Mouse (Mus musculus): ENCODE results near the gene Fbxl15.

Gene Fbxl15

GRCm38 (mm10) chr19:46328081-46329030 is at the start of gene Fbxl15:
TSS of gene Fbxl15 (plus strand) at chr19:46328184.
- peak; percentile 83 to 91 for DNase-seq (ENCODE audit: low read depth in 1 of 2, low spot score in 2 of 2)

- DNase-seq (ENCODE audit: low read depth in 1 of 2, low spot score in 2 of 2): no peak
These were observed 45.7 kb upstream of the Fbxl15 start for GRCm38 (mm10) chr19:46282081-46282849.

GRCm38 (mm10) chr19:46284686-46285085 is 43.3 kb upstream of the Fbxl15 start:
- DNase-seq (ENCODE audit: low read depth in 1 of 2, low spot score in 2 of 2): no peak

- no peak for DNase-seq (ENCODE audit: low read depth in 1 of 2, low spot score in 2 of 2)
These were observed 42.4 kb upstream of the Fbxl15 start for GRCm38 (mm10) chr19:46285631-46286030.

- DNase-seq (ENCODE audit: low read depth in 1 of 2, low spot score in 2 of 2): no peak
These were observed 41.9 kb upstream of the Fbxl15 start for GRCm38 (mm10) chr19:46286047-46286446.

GRCm38 (mm10) chr19:46286926-46287325 is 41.1 kb upstream of the Fbxl15 start:
- DNase-seq (ENCODE audit: low read depth in 1 of 2, low spot score in 2 of 2): no peak

- DNase-seq (ENCODE audit: low read depth in 1 of 2, low spot score in 2 of 2): no peak
These were observed 40.4 kb upstream of the Fbxl15 start for GRCm38 (mm10) chr19:46287566-46287965.

- DNase-seq (ENCODE audit: low read depth in 1 of 2, low spot score in 2 of 2): no peak
These were observed 37.4 kb upstream of the Fbxl15 start for GRCm38 (mm10) chr19:46290535-46291105.

GRCm38 (mm10) chr19:46296938-46297337 is 31.0 kb upstream of the Fbxl15 start:
- no peak for DNase-seq (ENCODE audit: low read depth in 1 of 2, low spot score in 2 of 2)

GRCm38 (mm10) chr19:46300294-46301045 is 27.5 kb upstream of the Fbxl15 start:
- no peak for DNase-seq (ENCODE audit: low read depth in 1 of 2, low spot score in 2 of 2)

- DNase-seq (ENCODE audit: low read depth in 1 of 2, low spot score in 2 of 2): no peak
These were observed 25.4 kb upstream of the Fbxl15 start for GRCm38 (mm10) chr19:46302551-46302950.

GRCm38 (mm10) chr19:46303251-46304215 is 24.5 kb upstream of the Fbxl15 start:
- DNase-seq (ENCODE audit: low read depth in 1 of 2, low spot score in 2 of 2): no peak

- DNase-seq (ENCODE audit: low read depth in 1 of 2, low spot score in 2 of 2): peak; percentile 96 to 99
These were observed 23.7 kb upstream of the Fbxl15 start, which contains the start of gene Nfkb2 for GRCm38 (mm10) chr19:46304216-46304841. TSS of gene Nfkb2 (plus strand) at chr19:46304320.

- DNase-seq (ENCODE audit: low read depth in 1 of 2, low spot score in 2 of 2): no peak
These were observed 23.1 kb upstream of the Fbxl15 start for GRCm38 (mm10) chr19:46304908-46305333.

GRCm38 (mm10) chr19:46305432-46306267 is 22.3 kb upstream of the Fbxl15 start:
- DNase-seq (ENCODE audit: low read depth in 1 of 2, low spot score in 2 of 2): peak; percentile 75 to 94

GRCm38 (mm10) chr19:46306268-46306610 is 21.7 kb upstream of the Fbxl15 start:
- DNase-seq (ENCODE audit: low read depth in 1 of 2, low spot score in 2 of 2): no peak

GRCm38 (mm10) chr19:46306751-46307289 is 21.2 kb upstream of the Fbxl15 start:
- no peak for DNase-seq (ENCODE audit: low read depth in 1 of 2, low spot score in 2 of 2)

- DNase-seq (ENCODE audit: low read depth in 1 of 2, low spot score in 2 of 2): no peak
These were observed 20.2 kb upstream of the Fbxl15 start for GRCm38 (mm10) chr19:46307781-46308180.
